Mouse (Mus musculus): ENCODE results near the gene Vmn1r203. TPM values are rescaled to one million over a fixed set of nuclear protein-coding genes. Genes with fewer than 3 reads are reported as not detected.

The Vmn1r203 gene
- not detected for polyA plus RNA-seq (2015; fragmentation: Illumina TruSeq; extraction: RNeasy Lipid Tissue Mini Kit (QIAGEN cat#74804); ENCODE audit: low read depth, low replicate concordance)

DNA sequence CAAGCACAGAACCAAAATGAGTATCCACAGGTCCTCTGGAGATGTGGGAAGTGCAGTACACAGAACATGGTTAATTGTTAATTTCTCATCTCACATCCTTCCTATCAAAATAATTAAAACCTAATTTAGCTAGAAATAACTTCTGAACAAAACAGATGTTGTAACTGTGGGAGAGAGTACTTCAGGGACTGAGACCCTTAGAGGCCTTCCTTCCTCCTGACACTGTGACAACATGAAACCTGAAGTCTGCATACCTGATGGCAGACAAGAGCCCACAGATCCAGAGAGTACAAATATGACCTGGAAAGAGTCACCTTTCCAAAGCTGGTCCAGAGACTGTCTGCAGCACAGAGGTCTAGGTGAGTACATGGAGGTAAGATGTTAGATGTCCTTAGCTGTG lies at the start of gene Vmn1r203:
Gene Vmn1r203 (plus strand): TSS at position 301 of the 400 bp plus-strand sequence.

DNA sequence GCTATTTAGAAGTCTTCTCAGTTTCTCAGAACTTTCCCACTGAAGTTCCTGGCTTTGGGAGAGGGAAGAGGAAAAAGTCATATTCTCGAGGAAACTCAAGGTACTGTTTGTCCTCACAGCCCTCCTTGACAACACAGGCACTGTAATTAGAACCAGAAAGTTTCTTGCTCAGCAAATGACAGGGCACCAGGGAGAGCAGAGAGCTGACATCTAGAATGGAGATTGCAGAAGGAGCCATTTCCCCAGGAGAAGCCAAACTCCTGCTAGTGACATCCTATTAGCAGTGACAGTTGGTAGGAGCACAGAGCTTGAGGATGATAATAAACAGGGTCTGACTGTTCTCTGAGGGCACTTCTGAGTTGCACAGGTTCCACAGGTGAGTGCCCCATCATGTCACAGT lies 46.3 kb upstream of the Vmn1r203 start, which contains the start of gene Vmn1r201:
Gene Vmn1r201 (plus strand): TSS at position 301 of the 400 bp plus-strand sequence.

DNA sequence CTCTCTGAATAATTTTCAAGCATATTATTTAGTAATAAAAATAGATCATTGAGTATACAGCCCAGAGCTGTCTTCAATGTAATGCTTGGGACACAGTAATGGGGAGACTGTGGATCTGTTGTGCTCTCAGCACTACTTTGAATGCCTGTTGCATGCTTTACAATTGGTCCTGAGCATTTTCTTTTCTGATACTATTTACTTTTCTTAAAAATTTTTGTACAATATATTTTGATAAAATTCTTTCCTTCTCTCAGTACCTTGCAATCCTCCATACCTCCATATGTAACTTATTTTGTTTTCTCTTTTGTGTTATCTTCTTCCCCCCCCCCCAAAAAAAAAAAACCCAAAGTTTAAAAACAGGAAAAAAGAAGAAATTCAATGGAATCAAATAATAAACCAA lies 12.6 kb upstream of the Vmn1r203 start, which contains the start of gene Vmn1r202:
Gene Vmn1r202 (minus strand): TSS at position 101 of the 400 bp plus-strand sequence.

GRCm38 (mm10) chr13:22552898-22553297 lies 35.0 kb downstream of the Vmn1r203 start, which contains the start of gene Vmn1r204:
Gene Vmn1r204, plus strand, starts transcription at chr13:22553198.

Other genes starting within 250 kb of the Vmn1r203 start
- gene Vmn1r195, start 247.6 kb upstream of the Vmn1r203 start, polyA plus RNA-seq (2015; fragmentation: Illumina TruSeq; extraction: RNeasy Lipid Tissue Mini Kit (QIAGEN cat#74804); ENCODE audit: low read depth, low replicate concordance): not detected
- gene Vmn1r196, start 228.2 kb upstream of the Vmn1r203 start, polyA plus RNA-seq (2015; fragmentation: Illumina TruSeq; extraction: RNeasy Lipid Tissue Mini Kit (QIAGEN cat#74804); ENCODE audit: low read depth, low replicate concordance): not detected
- gene Vmn1r197, start 193.5 kb upstream of the Vmn1r203 start, polyA plus RNA-seq (2015; fragmentation: Illumina TruSeq; extraction: RNeasy Lipid Tissue Mini Kit (QIAGEN cat#74804); ENCODE audit: low read depth, low replicate concordance): not detected
- gene Vmn1r198, start 167.8 kb upstream of the Vmn1r203 start, polyA plus RNA-seq (2015; fragmentation: Illumina TruSeq; extraction: RNeasy Lipid Tissue Mini Kit (QIAGEN cat#74804); ENCODE audit: low read depth, low replicate concordance): not detected
- not detected for gene Vmn1r199, start 138.3 kb upstream of the Vmn1r203 start, polyA plus RNA-seq (2015; fragmentation: Illumina TruSeq; extraction: RNeasy Lipid Tissue Mini Kit (QIAGEN cat#74804); ENCODE audit: low read depth, low replicate concordance)
- not detected for gene Vmn1r200, start 127.7 kb upstream of the Vmn1r203 start, polyA plus RNA-seq (2015; fragmentation: Illumina TruSeq; extraction: RNeasy Lipid Tissue Mini Kit (QIAGEN cat#74804); ENCODE audit: low read depth, low replicate concordance)
- gene Vmn1r201, start 46.2 kb upstream of the Vmn1r203 start, polyA plus RNA-seq (2015; fragmentation: Illumina TruSeq; extraction: RNeasy Lipid Tissue Mini Kit (QIAGEN cat#74804); ENCODE audit: low read depth, low replicate concordance): not detected
- not detected for gene Vmn1r202, start 12.7 kb upstream of the Vmn1r203 start, polyA plus RNA-seq (2015; fragmentation: Illumina TruSeq; extraction: RNeasy Lipid Tissue Mini Kit (QIAGEN cat#74804); ENCODE audit: low read depth, low replicate concordance)
- gene Vmn1r204, start 35.1 kb downstream of the Vmn1r203 start, polyA plus RNA-seq (2015; fragmentation: Illumina TruSeq; extraction: RNeasy Lipid Tissue Mini Kit (QIAGEN cat#74804); ENCODE audit: low read depth, low replicate concordance): not detected
- gene Vmn1r205, start 74.9 kb downstream of the Vmn1r203 start, polyA plus RNA-seq (2015; fragmentation: Illumina TruSeq; extraction: RNeasy Lipid Tissue Mini Kit (QIAGEN cat#74804); ENCODE audit: low read depth, low replicate concordance): not detected
- gene Vmn1r206, start 106.1 kb downstream of the Vmn1r203 start, polyA plus RNA-seq (2015; fragmentation: Illumina TruSeq; extraction: RNeasy Lipid Tissue Mini Kit (QIAGEN cat#74804); ENCODE audit: low read depth, low replicate concordance): not detected
- not detected for gene Vmn1r207-ps, start 211.5 kb downstream of the Vmn1r203 start, polyA plus RNA-seq (2015; fragmentation: Illumina TruSeq; extraction: RNeasy Lipid Tissue Mini Kit (QIAGEN cat#74804); ENCODE audit: low read depth, low replicate concordance)

All from brain, adult 10 weeks (tissue).